Mouse (Mus musculus) lung, embryonic 16.5 days (tissue): Measurements from ENCODE around the gene Bbx. TPM values are rescaled to one million over a fixed set of nuclear protein-coding genes. Genes with fewer than 3 reads are reported as not detected.

Experiments used
- ATAC-seq: fragments of 200-750 bp; cut with Nextera tagmentation; 2 replicates; pipeline ENCODE4 v1.8.0; 2017; ENCODE audit warnings: low read depth, mild to moderate bottlenecking, moderate library complexity
- H3K27ac ChIP-seq: fragments of 300-500 bp; sonication (generic); 2 replicates; pipeline ENCODE4 v1.5.1; 2014; ENCODE audit warnings: mild to moderate bottlenecking, control low read depth, low read length
- H3K27me3 ChIP-seq: fragments of 300-500 bp; sonication (generic); 2 replicates; pipeline ENCODE4 v1.6.1; 2014; ENCODE audit warnings: low read depth, low read length, mixed read lengths; ENCODE audit not compliant: control insufficient read depth, insufficient read depth
- H3K36me3 ChIP-seq: fragments of 300-500 bp; sonication (generic); 2 replicates; pipeline ENCODE4 v1.6.1; 2014; ENCODE audit warnings: low read length; ENCODE audit not compliant: control insufficient read depth, insufficient read depth
- H3K4me1 ChIP-seq: fragments of 300-500 bp; sonication (generic); replicated peaks from 2 replicates; pipeline ENCODE4 v1.6.1; 2014; ENCODE audit warnings: low read length, mixed read lengths; ENCODE audit not compliant: control insufficient read depth, insufficient read depth
- H3K4me2 ChIP-seq: fragments of 300-500 bp; sonication (generic); 2 replicates; pipeline ENCODE4 v1.6.1; 2014; ENCODE audit warnings: low read depth, low read length, control low read depth
- H3K4me3 ChIP-seq: fragments of 300-500 bp; sonication (generic); 2 replicates; pipeline ENCODE4 v1.5.1; 2014; ENCODE audit warnings: mild to moderate bottlenecking, low read length, control low read depth
- H3K9ac ChIP-seq: fragments of 300-500 bp; sonication (generic); 2 replicates; pipeline ENCODE4 v1.6.1; 2014; ENCODE audit warnings: low read length, control low read depth
- H3K9me3 ChIP-seq: fragments of 300-500 bp; sonication (generic); 2 replicates; pipeline ENCODE4 v1.6.1; 2016; ENCODE audit warnings: low read length; ENCODE audit not compliant: control insufficient read depth
- WGBS: fragments of 180-500 bp; shearing (Covaris S2); extraction: QIAGEN DNeasy Blood & Tissue Kit; methylation state at CpG from one replicate; pipeline ENCODE4 v1.1.7; 2014; 5-methylcytosine and 5-hydroxymethylcytosine counted together
- polyA plus RNA-seq: library from polyadenylated mRNA; unstranded; fragments of >200 nt; fragmentation: Nextera tagmentation; extraction: Ambion mirVana; gene quantifications from 2 replicates; pipeline ENCODE4 v1.2.1, GENCODE M21; 2015

The Bbx gene
- polyA plus RNA-seq, 1 experiment from 2014 or later = 43.1 TPM

DNA sequence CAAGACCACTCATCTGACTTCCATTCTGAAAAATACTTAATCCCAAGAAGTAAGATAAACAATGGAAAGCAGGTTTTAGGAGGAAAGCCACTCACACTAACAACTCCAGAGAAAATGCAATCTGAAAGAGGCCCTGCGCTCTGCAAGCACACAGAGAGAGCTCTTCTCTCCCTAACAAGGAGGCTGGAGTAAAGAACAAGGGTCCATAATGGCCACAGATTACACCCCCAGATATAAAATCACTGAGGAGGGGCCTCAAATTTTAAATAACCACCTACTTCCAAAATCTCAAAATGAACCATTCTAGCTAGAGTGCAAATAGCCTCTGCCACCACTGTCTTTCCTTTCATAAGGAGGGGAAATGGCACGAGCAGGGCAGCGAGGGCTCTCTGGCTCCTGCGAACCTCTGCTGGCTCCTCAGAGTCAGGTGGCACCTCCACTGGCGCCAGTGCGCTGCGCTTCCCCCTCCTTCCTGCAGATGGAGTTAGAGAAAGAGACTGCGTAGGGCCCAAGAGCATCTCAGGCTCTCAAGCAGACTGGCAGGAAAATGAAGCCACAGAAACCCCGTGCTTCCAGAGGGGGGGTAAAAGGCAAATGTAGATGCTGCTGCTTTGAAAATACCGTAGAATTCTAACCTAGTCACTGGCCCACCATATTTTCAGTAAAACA is 51.4 kb downstream of the Bbx start:
- Histone ChIP-seq H3K27ac (no peak overlapping the region), H3K4me3 (peak overlapping the region; percentile 18), H3K4me2 (peak overlapping the region; percentile 44), H3K9ac (no peak overlapping the region), H3K4me1 (peaks cover 16% of the 10 kb centered on the region), H3K36me3 (no peaks in the 10 kb centered on the region), H3K9me3 (no peaks in the 10 kb centered on the region), H3K27me3 (no peaks in the 10 kb centered on the region)
- 27% methylated on average over 10 of the region's 10 CpGs for WGBS
- peak; percentile 84 for ATAC-seq

DNA sequence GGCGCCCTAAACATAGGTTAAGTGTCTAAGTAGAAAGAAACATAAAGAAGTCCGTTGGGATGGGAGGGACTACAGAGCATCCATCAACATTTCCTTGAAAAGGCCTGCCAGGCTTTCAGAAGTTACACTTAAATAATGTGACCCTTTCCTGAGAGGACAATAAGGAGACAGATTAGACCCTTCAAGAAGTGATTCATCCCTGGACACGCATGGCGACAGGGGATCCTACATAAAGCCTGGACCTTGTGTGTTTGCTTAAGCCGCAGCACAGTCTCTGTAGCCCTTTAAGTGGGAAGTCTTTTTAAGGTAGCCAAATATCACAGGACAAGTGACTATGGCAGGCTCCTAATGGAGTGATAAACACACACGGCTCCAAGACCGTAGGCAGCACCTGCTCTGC is 52.0 kb downstream of the Bbx start:
- Histone ChIP-seq H3K9me3 (no peaks in the 10 kb centered on the region), H3K4me1 (peaks cover 16% of the 10 kb centered on the region), H3K4me3 (no peak overlapping the region), H3K36me3 (no peaks in the 10 kb centered on the region), H3K9ac (no peak overlapping the region), H3K27me3 (no peaks in the 10 kb centered on the region), H3K27ac (no peak overlapping the region), H3K4me2 (no peak overlapping the region)
- ATAC-seq = no peak
- 37% methylated on average over 7 of the region's 7 CpGs for WGBS

DNA sequence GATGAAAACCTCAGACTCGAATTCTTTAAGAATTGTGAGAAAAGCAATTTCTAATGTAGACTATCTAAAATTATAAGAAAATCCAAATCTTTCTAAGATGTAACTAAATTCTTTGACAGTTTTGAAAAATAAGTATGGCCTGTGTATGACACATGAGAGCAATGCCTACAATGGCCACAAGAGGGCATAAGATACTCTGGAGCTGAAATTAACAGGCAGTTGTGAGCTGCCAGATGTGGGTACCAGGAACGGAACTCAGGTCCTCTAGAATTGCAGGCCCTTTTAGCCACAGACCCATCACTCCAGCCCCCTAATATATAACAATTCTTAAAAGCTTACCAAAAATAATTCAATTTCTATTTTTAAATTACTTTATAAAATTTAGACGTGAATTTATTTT is 57.6 kb downstream of the Bbx start:
- WGBS = 86% methylated on average over 3 of the region's 3 CpGs
- no peaks in the 10 kb centered on the region for H3K36me3 ChIP-seq
- ATAC-seq = no peak
- H3K9ac ChIP-seq = no peak overlapping the region
- H3K27ac ChIP-seq = no peak overlapping the region
- H3K4me1 ChIP-seq = no peaks in the 10 kb centered on the region
- H3K27me3 ChIP-seq = no peaks in the 10 kb centered on the region
- no peak overlapping the region for H3K4me2 ChIP-seq
- no peak overlapping the region for H3K4me3 ChIP-seq
- no peaks in the 10 kb centered on the region for H3K9me3 ChIP-seq

DNA sequence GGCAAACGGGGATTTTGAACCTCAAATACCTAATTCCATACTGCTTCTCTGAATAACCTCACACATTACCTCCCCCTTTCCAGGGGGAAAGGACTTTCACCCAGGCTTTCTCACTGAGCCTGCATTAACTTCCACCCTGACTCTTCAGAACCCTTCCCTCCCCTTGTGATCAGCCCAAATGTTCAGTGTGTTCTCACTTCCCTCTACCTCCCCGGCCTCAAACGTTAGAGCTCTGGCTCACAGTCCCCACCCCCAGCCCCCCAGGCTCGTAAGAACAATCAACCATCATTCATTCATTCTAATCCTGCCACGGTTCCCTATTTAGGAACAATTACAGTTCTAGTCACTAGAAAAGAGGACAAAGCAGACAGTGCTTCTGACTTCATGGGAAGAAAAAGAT is 58.5 kb downstream of the Bbx start:
- Histone ChIP-seq H3K9ac (no peak overlapping the region), H3K4me3 (no peak overlapping the region), H3K4me1 (no peaks in the 10 kb centered on the region), H3K27ac (no peak overlapping the region), H3K27me3 (no peaks in the 10 kb centered on the region), H3K4me2 (no peak overlapping the region), H3K9me3 (no peaks in the 10 kb centered on the region), H3K36me3 (no peaks in the 10 kb centered on the region)
- WGBS = 41% methylated on average over 5 of the region's 5 CpGs
- ATAC-seq = no peak

DNA sequence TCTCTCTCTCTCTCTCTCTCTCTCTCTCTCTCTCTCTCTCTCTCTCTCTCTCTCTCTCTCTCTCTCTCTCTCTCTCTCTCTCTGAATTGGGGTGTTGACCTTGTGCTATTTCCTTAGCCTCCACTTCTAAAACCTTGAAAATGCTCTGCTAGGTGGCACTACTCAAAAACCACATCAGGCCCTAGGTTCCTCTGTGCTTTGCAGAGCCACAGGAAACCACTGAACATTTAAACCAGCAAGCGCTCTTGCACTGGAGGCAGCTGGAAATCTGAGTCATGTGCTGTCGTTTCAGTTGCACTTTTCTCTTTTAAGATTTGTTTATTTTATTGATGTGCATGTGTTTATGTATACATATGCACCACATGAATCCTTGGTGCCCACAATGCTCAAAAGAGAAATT is 59.6 kb downstream of the Bbx start:
- no peak overlapping the region for H3K4me2 ChIP-seq
- no peaks in the 10 kb centered on the region for H3K4me1 ChIP-seq
- H3K9me3 ChIP-seq = no peaks in the 10 kb centered on the region
- H3K27me3 ChIP-seq = no peaks in the 10 kb centered on the region
- H3K27ac ChIP-seq = no peak overlapping the region
- H3K4me3 ChIP-seq = no peak overlapping the region
- no peak for ATAC-seq
- no peaks in the 10 kb centered on the region for H3K36me3 ChIP-seq
- 47% methylated on average over 2 of the region's 2 CpGs for WGBS
- no peak overlapping the region for H3K9ac ChIP-seq

DNA sequence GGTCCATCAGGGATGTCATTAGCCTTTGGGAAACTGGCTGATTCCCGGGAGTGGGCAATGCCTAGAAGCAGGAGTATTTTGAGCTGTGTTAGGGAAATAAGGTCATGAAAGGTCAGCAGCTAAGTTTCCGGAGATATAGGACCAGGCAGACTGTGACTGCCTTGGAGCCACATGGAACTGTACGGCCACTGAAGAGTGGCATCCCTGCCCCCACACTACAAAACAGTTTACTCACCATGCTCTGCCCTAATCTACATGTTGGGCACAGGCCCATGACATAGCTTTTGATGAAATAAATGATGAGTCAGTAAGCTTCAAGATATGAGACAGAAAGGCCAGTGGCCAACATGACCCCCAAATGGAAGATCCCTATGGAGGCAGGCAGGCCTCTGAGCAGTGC is 60.7 kb downstream of the Bbx start:
- no peaks in the 10 kb centered on the region for H3K4me1 ChIP-seq
- no peak overlapping the region for H3K9ac ChIP-seq
- no peak overlapping the region for H3K27ac ChIP-seq
- no peaks in the 10 kb centered on the region for H3K36me3 ChIP-seq
- no peak for ATAC-seq
- no peak overlapping the region for H3K4me2 ChIP-seq
- 50% methylated on average over 3 of the region's 3 CpGs for WGBS
- H3K27me3 ChIP-seq = no peaks in the 10 kb centered on the region
- H3K4me3 ChIP-seq = no peak overlapping the region
- H3K9me3 ChIP-seq = no peaks in the 10 kb centered on the region

DNA sequence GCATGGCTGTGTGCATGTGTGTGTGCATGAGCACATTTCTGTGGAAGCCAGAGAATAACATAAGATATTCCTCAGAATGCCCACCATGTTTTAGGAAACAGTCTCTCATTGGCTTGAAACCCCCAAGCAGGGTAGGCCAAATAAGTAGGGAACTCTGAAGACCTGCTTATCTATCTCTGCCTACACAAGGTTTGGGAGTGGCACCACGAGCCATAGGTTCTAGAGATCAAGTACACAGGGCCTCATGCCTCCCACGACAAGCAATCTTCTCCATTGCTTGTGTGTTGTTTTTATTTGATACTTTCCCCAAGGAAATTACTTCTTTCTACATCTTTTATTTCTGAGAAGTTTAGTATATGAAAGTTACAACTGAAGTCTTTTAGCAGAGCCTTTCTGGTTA is 61.8 kb downstream of the Bbx start:
- no peak overlapping the region for H3K27ac ChIP-seq
- no peak overlapping the region for H3K4me2 ChIP-seq
- H3K27me3 ChIP-seq = no peaks in the 10 kb centered on the region
- no peaks in the 10 kb centered on the region for H3K9me3 ChIP-seq
- no peak overlapping the region for H3K4me3 ChIP-seq
- H3K36me3 ChIP-seq = no peaks in the 10 kb centered on the region
- 74% methylated on average over 2 of the region's 2 CpGs for WGBS
- no peak for ATAC-seq
- H3K9ac ChIP-seq = no peak overlapping the region
- H3K4me1 ChIP-seq = no peaks in the 10 kb centered on the region

DNA sequence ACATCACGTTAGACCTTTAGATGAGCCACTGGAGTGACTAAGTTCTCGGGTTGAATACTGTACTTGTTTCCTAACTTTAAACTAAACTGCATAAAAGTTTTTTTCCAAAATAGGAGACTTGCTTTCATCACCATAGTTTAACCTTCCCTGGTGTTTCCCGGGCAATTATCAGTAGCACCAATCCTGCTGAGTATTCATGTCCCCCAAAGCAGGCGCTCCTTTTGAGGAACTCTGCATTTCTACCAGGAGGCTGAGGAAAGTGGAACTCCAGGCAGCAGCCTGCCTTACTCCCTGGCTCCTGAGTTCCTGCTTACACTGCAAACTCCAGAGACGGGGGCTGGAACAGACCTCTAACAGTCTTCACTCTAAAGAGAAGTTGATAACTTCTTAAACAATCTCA is 65.6 kb downstream of the Bbx start:
- H3K4me3 ChIP-seq = no peak overlapping the region
- H3K4me2 ChIP-seq = no peak overlapping the region
- 43% methylated on average over 5 of the region's 5 CpGs for WGBS
- H3K9me3 ChIP-seq = no peaks in the 10 kb centered on the region
- ATAC-seq = no peak
- no peaks in the 10 kb centered on the region for H3K36me3 ChIP-seq
- H3K27ac ChIP-seq = no peak overlapping the region
- H3K9ac ChIP-seq = no peak overlapping the region
- peaks cover 12% of the 10 kb centered on the region; the same call in 1 of the 2 replicates for H3K4me1 ChIP-seq
- no peaks in the 10 kb centered on the region for H3K27me3 ChIP-seq

DNA sequence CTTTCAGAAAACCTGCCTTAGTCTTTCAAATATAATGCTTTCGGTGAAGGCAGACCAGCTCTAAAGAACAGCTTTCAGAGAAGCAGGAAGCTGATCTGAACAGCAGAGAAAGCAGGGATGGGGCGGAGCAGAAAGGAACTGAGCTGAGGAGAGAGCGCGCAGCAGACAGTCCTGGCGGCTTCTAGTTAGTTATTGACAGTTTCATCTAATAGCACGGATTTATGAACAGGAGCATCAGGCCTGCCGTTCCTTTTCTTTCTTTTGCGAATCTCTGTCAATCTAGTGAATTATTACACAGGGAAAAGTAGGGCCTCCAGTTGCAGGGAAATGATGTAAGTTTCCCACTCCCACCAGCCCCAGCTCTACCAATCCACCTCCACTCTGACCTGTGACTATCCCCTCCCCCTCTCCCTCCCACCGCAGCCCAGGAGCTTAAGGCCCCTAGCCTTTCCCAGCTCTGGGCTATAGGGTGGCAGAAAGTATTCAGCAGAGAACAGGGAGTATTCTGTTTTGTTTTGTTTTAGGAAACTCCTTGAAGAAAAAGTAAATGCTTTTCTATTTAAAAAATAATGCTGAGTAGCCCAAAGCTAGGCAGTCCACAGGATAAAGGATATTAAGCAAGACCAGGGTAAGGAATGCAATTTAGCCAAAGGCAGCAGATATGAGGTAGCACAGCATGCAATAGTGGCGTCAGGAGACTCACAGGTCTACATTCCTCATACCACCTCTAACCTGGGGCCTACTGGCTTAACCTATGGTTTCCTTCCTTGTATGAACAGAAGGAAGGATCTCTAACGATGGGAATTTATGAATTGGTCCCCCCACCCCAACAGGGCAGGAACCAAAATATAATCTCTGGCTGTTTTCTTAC is 67.8 kb downstream of the Bbx start:
- H3K4me1 ChIP-seq = peaks cover 12% of the 10 kb centered on the region; the same call in 1 of the 2 replicates
- peak overlapping the region; percentile 52 for H3K4me3 ChIP-seq
- H3K27me3 ChIP-seq = no peaks in the 10 kb centered on the region
- H3K4me2 ChIP-seq = peak overlapping the region; percentile 66
- H3K9ac ChIP-seq = peak overlapping the region; percentile 59
- peak; percentile 94 for ATAC-seq
- no peaks in the 10 kb centered on the region for H3K36me3 ChIP-seq
- no peaks in the 10 kb centered on the region for H3K9me3 ChIP-seq
- peak overlapping the region; percentile 77 for H3K27ac ChIP-seq
- WGBS = 7% methylated on average over 11 of the region's 11 CpGs
